Mouse (Mus musculus): ENCODE measurements around the gene Tcf20. TPM values are rescaled to one million over a fixed set of nuclear protein-coding genes. Genes with fewer than 3 reads are reported as not detected.

Tcf20 gene
- polyA plus RNA-seq, 1 experiment from 2014 or later: 7.3 TPM

DNA sequence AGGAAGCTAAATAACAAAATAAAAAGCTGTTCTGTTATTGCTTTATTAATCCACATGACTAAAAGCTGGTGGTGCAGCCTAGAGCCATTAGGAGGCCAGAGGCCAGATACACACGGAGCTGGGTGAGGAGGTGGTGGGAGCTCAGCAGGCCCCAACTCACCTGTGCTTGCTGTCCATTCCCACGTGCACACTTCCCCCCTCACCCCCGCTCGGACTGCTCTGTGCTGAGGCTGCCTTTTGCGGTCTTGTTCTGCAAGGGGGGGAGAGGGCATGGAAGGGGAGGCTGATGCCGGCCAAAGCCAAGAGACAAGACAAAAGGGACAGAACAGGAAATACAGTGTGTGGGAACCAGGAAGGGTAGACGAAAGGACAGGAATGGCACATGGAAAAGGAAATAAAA, 173.4 kb downstream of the Tcf20 start:
- Histone ChIP-seq H3K9ac (replicated peaks; ENCODE audit: low read length) (no peak overlapping the region), H3K4me2 (replicated peaks; ENCODE audit: low read depth, low read length) (no peak overlapping the region), H3K4me3 (ENCODE audit: low read length) (no peak overlapping the region), H3K9me3 (ENCODE audit: low read length) (no peaks in the 10 kb centered on the region), H3K27ac (ENCODE audit: low read length) (no peak overlapping the region), H3K36me3 (ENCODE audit: insufficient read depth, low read length) (0 out of 2 replicates have a peak, but pooled peaks cover 13% of the 10 kb centered on the region), H3K27me3 (ENCODE audit: insufficient read depth, low read length) (no peaks in the 10 kb centered on the region), H3K4me1 (ENCODE audit: insufficient read depth, low read length) (no peaks in the 10 kb centered on the region)
- WGBS: 85% methylated on average over 7 of the region's 7 CpGs
- no peak for ATAC-seq (ENCODE audit: low FRiP score, low TSS enrichment)

DNA sequence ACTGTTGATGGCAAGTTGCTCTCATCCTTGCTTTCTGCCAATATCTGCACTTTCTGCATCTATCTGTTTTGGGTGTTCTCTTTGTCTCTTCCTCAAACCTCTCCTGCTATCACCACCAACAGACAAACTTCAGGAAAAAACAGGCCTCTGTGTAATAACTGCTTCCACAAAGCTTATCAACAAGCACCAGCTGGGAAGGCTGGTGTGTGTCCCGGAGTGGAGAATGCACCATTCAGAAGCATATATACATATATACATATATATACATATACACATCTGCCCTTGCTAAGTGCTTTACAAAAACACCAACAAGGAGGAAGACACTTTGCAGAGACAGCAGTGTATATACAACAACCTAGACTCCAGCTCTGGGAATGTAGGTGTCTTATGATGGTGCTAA, 177.1 kb downstream of the Tcf20 start:
- Histone ChIP-seq H3K4me3 (ENCODE audit: low read length) (no peak overlapping the region), H3K9me3 (ENCODE audit: low read length) (no peaks in the 10 kb centered on the region), H3K4me1 (ENCODE audit: insufficient read depth, low read length) (no peaks in the 10 kb centered on the region), H3K4me2 (replicated peaks; ENCODE audit: low read depth, low read length) (no peak overlapping the region), H3K9ac (replicated peaks; ENCODE audit: low read length) (no peak overlapping the region), H3K36me3 (ENCODE audit: insufficient read depth, low read length) (0 out of 2 replicates have a peak, but pooled peaks cover 13% of the 10 kb centered on the region), H3K27ac (ENCODE audit: low read length) (no peak overlapping the region), H3K27me3 (ENCODE audit: insufficient read depth, low read length) (no peaks in the 10 kb centered on the region)
- 86% methylated on average over 1 of the region's 1 CpGs for WGBS
- ATAC-seq (ENCODE audit: low FRiP score, low TSS enrichment): no peak

DNA sequence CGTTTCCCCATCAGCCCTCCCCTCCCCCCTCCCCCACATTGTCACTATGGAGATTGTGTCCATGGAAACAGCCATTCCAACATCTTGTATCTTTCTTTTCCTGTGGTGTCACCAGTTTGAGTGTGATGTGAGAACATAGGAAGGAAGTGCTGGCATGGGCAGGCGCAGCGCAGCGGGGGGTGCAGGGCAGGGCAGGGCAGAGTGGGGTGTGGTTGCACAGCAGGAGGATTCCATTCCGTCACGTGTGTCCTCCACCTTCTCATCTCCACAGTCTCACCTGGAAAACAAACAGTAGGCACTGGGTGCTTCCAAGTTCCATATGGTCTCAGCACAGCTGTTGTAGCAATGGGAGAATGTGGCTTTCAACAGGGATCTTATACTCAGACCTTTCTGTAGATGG, 178.2 kb downstream of the Tcf20 start:
- Histone ChIP-seq H3K27ac (ENCODE audit: low read length) (no peak overlapping the region), H3K4me1 (ENCODE audit: insufficient read depth, low read length) (no peaks in the 10 kb centered on the region), H3K4me3 (ENCODE audit: low read length) (no peak overlapping the region), H3K36me3 (ENCODE audit: insufficient read depth, low read length) (0 out of 2 replicates have a peak, but pooled peaks cover 13% of the 10 kb centered on the region), H3K9ac (replicated peaks; ENCODE audit: low read length) (no peak overlapping the region), H3K9me3 (ENCODE audit: low read length) (no peaks in the 10 kb centered on the region), H3K4me2 (replicated peaks; ENCODE audit: low read depth, low read length) (no peak overlapping the region), H3K27me3 (ENCODE audit: insufficient read depth, low read length) (no peaks in the 10 kb centered on the region)
- ATAC-seq (ENCODE audit: low FRiP score, low TSS enrichment): no peak
- 83% methylated on average over 6 of the region's 6 CpGs for WGBS

DNA sequence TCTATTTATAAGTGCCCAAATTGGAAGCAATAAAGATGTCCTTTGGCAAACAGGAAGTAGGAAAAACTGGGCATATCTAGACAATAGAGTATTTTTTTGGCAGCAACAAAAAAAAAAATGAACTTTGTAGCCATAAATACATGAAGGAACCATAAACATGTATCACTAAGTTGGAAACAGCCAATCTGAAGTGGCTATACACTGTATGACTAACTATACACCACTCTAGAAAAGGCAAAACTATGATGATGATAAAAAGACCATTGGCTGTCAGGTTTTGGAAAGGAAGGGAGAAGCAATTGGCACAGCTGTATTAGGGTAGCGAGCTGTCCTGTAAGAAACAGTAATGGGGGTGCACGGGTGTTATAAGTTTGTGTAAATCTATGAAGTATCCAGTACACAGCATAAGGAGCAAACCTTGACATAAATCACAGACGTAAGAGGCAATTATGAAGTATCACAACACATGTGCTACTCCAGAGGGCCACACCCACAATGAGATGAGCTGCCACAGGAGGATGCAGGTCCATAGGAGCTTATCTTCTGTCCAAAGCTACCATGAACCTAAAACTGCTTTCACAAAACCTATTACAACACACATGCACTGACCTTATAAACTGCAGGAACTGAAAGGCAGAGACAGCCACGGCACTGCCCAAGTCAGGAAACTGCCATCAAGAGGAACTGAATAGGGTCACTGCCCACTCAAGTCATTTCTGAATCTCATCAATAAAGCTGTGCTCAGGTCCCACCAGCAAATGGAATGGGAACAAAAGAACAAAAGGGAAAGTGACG, 180.5 kb downstream of the Tcf20 start:
- ATAC-seq (ENCODE audit: low FRiP score, low TSS enrichment): no peak
- WGBS: 63% methylated on average over 5 of the region's 5 CpGs
- Histone ChIP-seq H3K9me3 (ENCODE audit: low read length) (no peaks in the 10 kb centered on the region), H3K9ac (replicated peaks; ENCODE audit: low read length) (no peak overlapping the region), H3K4me1 (ENCODE audit: insufficient read depth, low read length) (no peaks in the 10 kb centered on the region), H3K27ac (ENCODE audit: low read length) (no peak overlapping the region), H3K36me3 (ENCODE audit: insufficient read depth, low read length) (0 out of 2 replicates have a peak, but pooled peaks cover 7% of the 10 kb centered on the region), H3K27me3 (ENCODE audit: insufficient read depth, low read length) (no peaks in the 10 kb centered on the region), H3K4me2 (replicated peaks; ENCODE audit: low read depth, low read length) (no peak overlapping the region), H3K4me3 (ENCODE audit: low read length) (no peak overlapping the region)

DNA sequence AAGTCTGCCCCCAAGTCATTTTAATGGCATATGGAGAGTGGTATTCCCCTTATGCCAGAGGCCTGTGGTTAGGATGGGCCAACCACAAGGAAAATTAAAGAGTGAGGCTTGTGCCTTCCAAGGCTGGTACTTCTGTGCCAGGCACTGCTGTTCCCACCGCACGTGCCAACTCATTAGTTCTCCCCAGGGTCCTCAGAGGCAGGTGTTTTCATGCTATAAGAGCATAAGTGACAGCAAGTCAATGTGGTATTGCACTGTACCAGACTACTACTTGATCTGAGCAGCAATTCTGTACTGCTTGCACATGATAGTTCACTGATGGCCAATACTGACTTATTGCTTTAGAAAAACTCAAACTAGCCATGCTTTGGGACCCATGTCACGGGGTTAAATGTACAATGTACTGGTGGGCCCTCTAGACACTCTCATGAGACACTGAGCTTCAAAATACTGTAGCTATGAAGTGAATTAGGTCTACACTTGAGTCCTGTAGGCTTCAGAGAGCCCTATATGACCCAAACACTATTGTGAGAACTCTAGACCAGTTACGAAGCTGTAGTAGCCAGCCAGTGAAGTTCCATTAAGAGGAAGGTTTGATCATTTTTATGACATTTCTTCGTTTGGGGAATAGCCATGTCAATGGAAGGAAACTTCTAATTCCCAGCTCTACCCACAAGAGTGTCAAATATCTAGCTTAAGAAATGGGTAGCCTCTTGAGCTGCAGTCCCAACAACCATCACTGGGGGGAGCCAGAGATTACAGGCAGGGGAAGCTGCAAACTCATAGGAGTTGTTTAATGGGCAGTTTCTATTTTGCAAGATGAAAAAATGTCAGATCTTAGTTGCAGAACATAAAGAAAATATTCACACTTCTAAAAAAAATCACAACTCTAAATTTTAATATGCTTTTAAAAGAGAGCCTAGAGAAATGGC, 182.7 kb downstream of the Tcf20 start:
- 73% methylated on average over 5 of the region's 5 CpGs for WGBS
- Histone ChIP-seq H3K4me2 (replicated peaks; ENCODE audit: low read depth, low read length) (no peak overlapping the region), H3K9me3 (ENCODE audit: low read length) (no peaks in the 10 kb centered on the region), H3K4me1 (ENCODE audit: insufficient read depth, low read length) (no peaks in the 10 kb centered on the region), H3K4me3 (ENCODE audit: low read length) (no peak overlapping the region), H3K9ac (replicated peaks; ENCODE audit: low read length) (no peak overlapping the region), H3K27ac (ENCODE audit: low read length) (no peak overlapping the region), H3K27me3 (ENCODE audit: insufficient read depth, low read length) (no peaks in the 10 kb centered on the region), H3K36me3 (ENCODE audit: insufficient read depth, low read length) (no peaks in the 10 kb centered on the region)
- ATAC-seq (ENCODE audit: low FRiP score, low TSS enrichment): no peak

DNA sequence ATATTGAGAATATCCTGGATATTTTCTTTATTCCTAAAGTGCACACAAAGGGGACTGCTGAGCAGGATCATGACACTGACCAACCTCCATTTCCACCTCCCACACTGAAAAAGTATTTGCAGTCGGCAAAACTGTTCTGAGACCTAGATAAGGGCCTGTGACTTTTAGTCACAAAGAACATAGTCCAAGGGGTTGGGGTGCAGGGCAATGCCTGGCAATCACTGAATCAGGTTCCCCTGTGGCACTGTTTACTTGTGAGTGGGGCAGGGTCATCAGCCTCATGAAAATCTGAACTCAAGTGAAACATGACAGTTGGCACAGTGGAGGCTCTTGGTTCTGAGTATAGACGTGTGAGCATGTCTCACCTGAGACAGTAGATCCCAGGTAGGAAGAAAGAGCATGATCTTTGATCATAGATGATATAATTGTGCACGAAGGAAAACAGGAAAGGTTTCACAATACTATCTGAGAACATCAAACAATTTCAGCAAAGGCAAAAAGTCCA, 191.7 kb downstream of the Tcf20 start:
- WGBS: 74% methylated on average over 3 of the region's 3 CpGs
- H3K36me3 ChIP-seq (ENCODE audit: insufficient read depth, low read length): no peaks in the 10 kb centered on the region
- H3K4me1 ChIP-seq (ENCODE audit: insufficient read depth, low read length): no peaks in the 10 kb centered on the region

DNA sequence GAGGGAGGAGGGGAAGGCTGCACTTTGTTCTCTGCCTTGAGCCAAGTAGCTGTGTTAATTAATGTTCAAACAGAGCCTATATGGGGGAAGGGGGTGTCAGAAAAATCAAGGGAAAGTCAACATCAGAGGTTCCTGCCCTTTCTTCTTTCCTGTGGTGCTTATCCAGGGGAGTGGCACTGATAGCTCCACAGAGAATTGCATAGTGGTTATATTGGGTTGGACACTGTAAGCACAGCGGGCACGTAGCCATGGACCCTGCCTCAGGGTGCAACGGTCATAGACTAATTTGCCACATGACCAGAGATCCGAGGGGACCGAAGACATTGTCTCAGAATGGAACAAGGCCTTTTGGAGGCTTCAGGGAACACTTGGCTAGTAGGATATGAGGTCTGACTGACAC, 193.4 kb downstream of the Tcf20 start, which contains the start of gene Cyp2d26:
Cyp2d26 (minus strand) TSS at position 18 of the 400 bp plus-strand sequence.
- Histone ChIP-seq H3K4me2 (replicated peaks; ENCODE audit: low read depth, low read length) (no peak within 1 kb of the TSS), H3K4me3 (ENCODE audit: low read length) (0 out of 2 replicates have a peak within 1 kb of the TSS, but pooled peaks have one; percentile 5), H3K4me1 (ENCODE audit: insufficient read depth, low read length) (no peaks in the 10 kb centered on the region), H3K36me3 (ENCODE audit: insufficient read depth, low read length) (no peaks in the 10 kb centered on the region), H3K9me3 (ENCODE audit: low read length) (no peaks in the 10 kb centered on the region), H3K27ac (ENCODE audit: low read length) (no peak within 1 kb of the TSS), H3K9ac (replicated peaks; ENCODE audit: low read length) (no peak within 1 kb of the TSS), H3K27me3 (ENCODE audit: insufficient read depth, low read length) (no peaks in the 10 kb centered on the region)
- WGBS: 77% methylated on average over 5 of the region's 5 CpGs
- peak; percentile 57; the same call in 1 of the 2 replicates for ATAC-seq (ENCODE audit: low FRiP score, low TSS enrichment)

More for the DNA sequence above, 191.7 kb downstream of the Tcf20 start:
- no peaks in the 10 kb centered on the region for H3K9me3 ChIP-seq (ENCODE audit: low read length)
- no peak overlapping the region for H3K4me2 ChIP-seq (replicated peaks; ENCODE audit: low read depth, low read length)
- no peak overlapping the region for H3K27ac ChIP-seq (ENCODE audit: low read length)
- no peak overlapping the region for H3K4me3 ChIP-seq (ENCODE audit: low read length)
- H3K9ac ChIP-seq (replicated peaks; ENCODE audit: low read length): no peak overlapping the region
- no peak for ATAC-seq (ENCODE audit: low FRiP score, low TSS enrichment)
- no peaks in the 10 kb centered on the region for H3K27me3 ChIP-seq (ENCODE audit: insufficient read depth, low read length)

DNA sequence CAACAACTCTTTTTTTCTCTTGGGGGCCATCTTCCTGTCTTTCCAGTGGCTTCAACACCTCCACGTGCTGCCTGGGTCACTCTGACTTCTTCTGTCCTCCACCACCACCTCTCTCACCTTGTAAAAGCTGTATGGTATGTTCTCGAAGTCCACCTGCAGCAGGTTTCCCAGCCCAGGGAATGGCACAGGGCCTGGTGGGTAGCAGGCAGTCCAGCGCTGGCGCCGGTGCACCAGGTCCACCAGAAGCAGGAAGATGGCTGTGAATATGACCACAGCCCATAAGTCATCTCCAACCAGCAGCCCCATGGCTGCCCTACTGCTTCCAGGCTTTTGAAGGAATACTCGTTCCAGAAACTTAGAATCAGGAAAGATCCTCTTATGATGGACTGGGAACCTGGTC, 193.8 kb downstream of the Tcf20 start:
- H3K27ac ChIP-seq (ENCODE audit: low read length): no peak overlapping the region
- WGBS: 81% methylated on average over 6 of the region's 6 CpGs
- H3K4me2 ChIP-seq (replicated peaks; ENCODE audit: low read depth, low read length): no peak overlapping the region

DNA sequence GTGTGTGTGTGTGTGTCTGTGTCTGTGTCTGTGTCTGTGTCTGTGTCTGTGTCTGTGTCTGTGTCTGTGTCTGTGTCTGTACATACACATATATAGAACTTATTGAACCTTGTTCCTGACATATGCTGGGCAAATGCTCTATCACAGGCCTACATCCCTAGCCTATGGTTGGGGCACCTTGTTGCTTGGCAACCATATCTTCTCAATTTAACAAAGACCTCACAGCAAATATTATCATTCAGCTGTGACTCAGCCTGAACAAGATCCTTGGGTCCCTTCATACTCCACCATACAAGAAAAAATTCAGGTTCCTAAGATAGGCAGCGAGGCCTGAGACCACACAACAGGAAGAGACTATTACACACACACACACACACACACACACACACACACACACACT, 194.2 kb downstream of the Tcf20 start:
- no peak overlapping the region for H3K27ac ChIP-seq (ENCODE audit: low read length)
- no peaks in the 10 kb centered on the region for H3K9me3 ChIP-seq (ENCODE audit: low read length)
- H3K36me3 ChIP-seq (ENCODE audit: insufficient read depth, low read length): no peaks in the 10 kb centered on the region
- 76% methylated on average over 1 of the region's 1 CpGs for WGBS
- H3K4me3 ChIP-seq (ENCODE audit: low read length): no peak overlapping the region
- no peak for ATAC-seq (ENCODE audit: low FRiP score, low TSS enrichment)
- no peaks in the 10 kb centered on the region for H3K27me3 ChIP-seq (ENCODE audit: insufficient read depth, low read length)
- no peak overlapping the region for H3K4me2 ChIP-seq (replicated peaks; ENCODE audit: low read depth, low read length)
- no peak overlapping the region for H3K9ac ChIP-seq (replicated peaks; ENCODE audit: low read length)
- no peaks in the 10 kb centered on the region for H3K4me1 ChIP-seq (ENCODE audit: insufficient read depth, low read length)

More for the DNA sequence above, 193.8 kb downstream of the Tcf20 start:
- Histone ChIP-seq H3K4me3 (ENCODE audit: low read length) (no peak overlapping the region), H3K36me3 (ENCODE audit: insufficient read depth, low read length) (no peaks in the 10 kb centered on the region), H3K9ac (replicated peaks; ENCODE audit: low read length) (no peak overlapping the region), H3K9me3 (ENCODE audit: low read length) (no peaks in the 10 kb centered on the region), H3K27me3 (ENCODE audit: insufficient read depth, low read length) (no peaks in the 10 kb centered on the region), H3K4me1 (ENCODE audit: insufficient read depth, low read length) (no peaks in the 10 kb centered on the region)
- ATAC-seq (ENCODE audit: low FRiP score, low TSS enrichment): no peak
